Mouse (Mus musculus): Measurements from ENCODE around the gene Havcr1. TPM values are rescaled to one million over a fixed set of nuclear protein-coding genes. Genes with fewer than 3 reads are reported as not detected.

Gene Havcr1
- total RNA-seq, 1 experiment, result 0.22 TPM

- Histone ChIP-seq H3K4me1 (ENCODE audit: control insufficient read depth in 2 of 2, insufficient read depth in 2 of 2, low read length in 2 of 2, poor library complexity in 1 of 2) (no peaks in the 10 kb centered on the region), H3K4me3 (ENCODE audit: insufficient read depth in 1 of 2, low read depth in 1 of 2, low read length in 2 of 2, poor library complexity in 1 of 2, severe bottlenecking in 1 of 2) (no peak overlapping the region), H3K36me3 (ENCODE audit: control insufficient read depth, insufficient read depth, low read length, poor library complexity, severe bottlenecking) (no peaks in the 10 kb centered on the region), H3K27ac (ENCODE audit: insufficient read depth, low read depth, low read length, poor library complexity, severe bottlenecking) (no peak overlapping the region), H3K9me3 (ENCODE audit: control insufficient read depth, insufficient read depth, low read depth, low read length) (no peaks in the 10 kb centered on the region), H3K9ac (ENCODE audit: insufficient read depth, low read depth, low read length, poor library complexity, severe bottlenecking) (no peak overlapping the region)
- no peak for TF ChIP-seq ZC3H11A (IDR thresholded peaks at IDR 0.05; ENCODE audit: borderline replicate concordance, low read depth, low read length)
- TF ChIP-seq MAFK (IDR thresholded peaks at IDR 0.05; ENCODE audit: insufficient read depth, low read depth, low read length), result no peak
- TF ChIP-seq CHD2 (IDR thresholded peaks at IDR 0.05; ENCODE audit: low read depth, low read length), result no peak
- TF ChIP-seq HCFC1 (IDR thresholded peaks at IDR 0.05; ENCODE audit: borderline replicate concordance, insufficient read depth, low read length), result no peak
- no peak for TF ChIP-seq ZNF384 (IDR thresholded peaks at IDR 0.05; ENCODE audit: low read depth, low read length)
- DNase-seq (ENCODE audit: low read depth, low spot score), result no peak
- in situ Hi-C loops (cut with MboI; ENCODE audit: low sequenced_read_pairs in 2 of 2, unreplicated experiment in 2 of 2), result loop anchor here in 1 of 2 experiments (10.0 kb wide), 1 partner anchor 46 kb away; no protein-coding TSS in a partner anchor
Measured at GRCm38 (mm10) chr11:46698830-46699229, 36.0 kb upstream of the Havcr1 start.

DNA sequence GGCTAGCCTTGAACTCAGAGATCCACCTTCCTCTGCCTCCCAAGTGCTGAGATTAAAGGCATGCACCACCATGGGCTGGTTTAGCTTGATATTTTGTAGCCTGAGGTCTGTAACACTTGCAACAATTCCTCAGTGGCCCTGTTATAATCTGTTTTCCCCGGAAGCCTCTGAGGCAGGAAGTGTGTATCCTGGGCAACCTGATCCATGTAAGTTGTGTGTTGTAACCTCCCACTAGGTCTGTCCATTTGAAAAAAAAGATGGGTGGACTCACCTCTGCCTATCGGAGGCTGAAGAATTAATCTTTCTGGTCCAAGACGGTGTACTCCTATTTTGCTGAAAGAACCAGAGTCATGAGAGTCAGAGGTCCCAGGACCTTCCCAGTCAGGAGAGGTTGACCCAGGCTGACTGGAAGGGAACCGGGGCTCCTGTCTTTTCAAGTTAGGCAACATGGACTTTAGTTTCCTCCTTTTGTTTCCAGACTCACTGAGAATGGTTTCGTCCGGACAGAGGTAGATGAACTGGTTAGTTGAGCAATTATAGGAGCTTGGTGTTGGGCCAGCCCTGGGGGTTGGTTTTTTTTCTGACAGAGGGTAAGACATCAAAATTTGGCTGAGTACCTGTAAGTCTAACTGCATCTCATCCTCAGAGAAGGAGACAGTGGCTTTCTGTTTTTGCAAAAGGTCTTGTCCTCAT, 28.1 kb upstream of the Havcr1 start, which contains the start of gene Timd2:
TSS of gene Timd2 (minus strand) at position 398 of the 693 bp plus-strand sequence.
- TF ChIP-seq MAFK (IDR thresholded peaks at IDR 0.05; ENCODE audit: insufficient read depth, low read depth, low read length) (no peak), CHD2 (IDR thresholded peaks at IDR 0.05; ENCODE audit: low read depth, low read length) (no peak), ZNF384 (IDR thresholded peaks at IDR 0.05; ENCODE audit: low read depth, low read length) (no peak), ZC3H11A (IDR thresholded peaks at IDR 0.05; ENCODE audit: borderline replicate concordance, low read depth, low read length) (no peak), HCFC1 (IDR thresholded peaks at IDR 0.05; ENCODE audit: borderline replicate concordance, insufficient read depth, low read length) (no peak)

DNA sequence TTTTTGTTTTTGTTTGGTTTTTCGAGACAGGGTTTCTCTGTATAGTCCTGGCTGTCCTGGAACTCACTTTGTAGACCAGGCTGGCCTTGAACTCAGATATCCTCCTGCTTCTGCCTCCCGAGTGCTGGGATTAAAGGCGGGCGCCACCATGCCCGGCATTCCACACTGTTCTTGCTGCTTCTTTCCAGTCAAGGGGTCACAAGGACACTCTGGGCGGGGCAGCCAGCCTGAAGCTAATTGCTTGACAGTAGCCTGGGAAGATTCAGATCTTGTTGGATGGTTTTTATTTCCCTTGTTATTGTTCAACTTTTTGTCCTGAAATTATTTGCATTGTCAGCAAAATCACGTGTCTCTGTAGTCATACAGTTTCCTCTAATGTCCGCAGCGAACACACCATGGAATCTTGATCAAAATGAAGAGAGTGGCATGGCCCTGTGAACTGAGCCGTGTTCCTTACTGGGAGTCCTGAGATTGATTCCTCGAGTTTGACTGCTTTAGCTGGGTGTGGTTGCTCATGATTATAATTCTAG, 3.3 kb upstream of the Havcr1 start:
- Histone ChIP-seq H3K27ac (ENCODE audit: insufficient read depth, low read depth, low read length, poor library complexity, severe bottlenecking) (no peak overlapping the region), H3K9ac (ENCODE audit: insufficient read depth, low read depth, low read length, poor library complexity, severe bottlenecking) (no peak overlapping the region), H3K4me3 (ENCODE audit: insufficient read depth in 1 of 2, low read depth in 1 of 2, low read length in 2 of 2, poor library complexity in 1 of 2, severe bottlenecking in 1 of 2) (no peak overlapping the region), H3K4me1 (ENCODE audit: control insufficient read depth in 2 of 2, insufficient read depth in 2 of 2, low read length in 2 of 2, poor library complexity in 1 of 2) (no peaks in the 10 kb centered on the region), H3K36me3 (ENCODE audit: control insufficient read depth, insufficient read depth, low read length, poor library complexity, severe bottlenecking) (no peaks in the 10 kb centered on the region), H3K9me3 (ENCODE audit: control insufficient read depth, insufficient read depth, low read depth, low read length) (no peaks in the 10 kb centered on the region)
- TF ChIP-seq MAFK (IDR thresholded peaks at IDR 0.05; ENCODE audit: insufficient read depth, low read depth, low read length), result peak; percentile 94
- TF ChIP-seq CHD2 (IDR thresholded peaks at IDR 0.05; ENCODE audit: low read depth, low read length), result no peak
- in situ Hi-C loops (cut with MboI; ENCODE audit: low sequenced_read_pairs in 2 of 2, unreplicated experiment in 2 of 2), result no loop called here
- DNase-seq (ENCODE audit: low read depth, low spot score), result no peak

More for the DNA sequence above, 28.1 kb upstream of the Havcr1 start, which contains the start of gene Timd2:
- Histone ChIP-seq H3K4me3 (ENCODE audit: insufficient read depth in 1 of 2, low read depth in 1 of 2, low read length in 2 of 2, poor library complexity in 1 of 2, severe bottlenecking in 1 of 2) (no peak within 1 kb of the TSS), H3K9me3 (ENCODE audit: control insufficient read depth, insufficient read depth, low read depth, low read length) (no peaks in the 10 kb centered on the region), H3K9ac (ENCODE audit: insufficient read depth, low read depth, low read length, poor library complexity, severe bottlenecking) (no peak within 1 kb of the TSS), H3K36me3 (ENCODE audit: control insufficient read depth, insufficient read depth, low read length, poor library complexity, severe bottlenecking) (no peaks in the 10 kb centered on the region), H3K27ac (ENCODE audit: insufficient read depth, low read depth, low read length, poor library complexity, severe bottlenecking) (no peak within 1 kb of the TSS), H3K4me1 (ENCODE audit: control insufficient read depth in 2 of 2, insufficient read depth in 2 of 2, low read length in 2 of 2, poor library complexity in 1 of 2) (no peaks in the 10 kb centered on the region)
- DNase-seq (ENCODE audit: low read depth, low spot score), result no peak
- in situ Hi-C loops (cut with MboI; ENCODE audit: low sequenced_read_pairs in 2 of 2, unreplicated experiment in 2 of 2), result no loop called here

- no peaks in the 10 kb centered on the region for H3K36me3 ChIP-seq (ENCODE audit: control insufficient read depth, insufficient read depth, low read length, poor library complexity, severe bottlenecking)
- H3K9me3 ChIP-seq (ENCODE audit: control insufficient read depth, insufficient read depth, low read depth, low read length), result no peaks in the 10 kb centered on the region
- no peaks in the 10 kb centered on the region for H3K4me1 ChIP-seq (ENCODE audit: control insufficient read depth in 2 of 2, insufficient read depth in 2 of 2, low read length in 2 of 2, poor library complexity in 1 of 2)
- DNase-seq (ENCODE audit: low read depth, low spot score), result no peak
- no peak overlapping the region for H3K27ac ChIP-seq (ENCODE audit: insufficient read depth, low read depth, low read length, poor library complexity, severe bottlenecking)
- H3K9ac ChIP-seq (ENCODE audit: insufficient read depth, low read depth, low read length, poor library complexity, severe bottlenecking), result no peak overlapping the region
- no peak overlapping the region for H3K4me3 ChIP-seq (ENCODE audit: insufficient read depth in 1 of 2, low read depth in 1 of 2, low read length in 2 of 2, poor library complexity in 1 of 2, severe bottlenecking in 1 of 2)
- TF ChIP-seq CHD2 (IDR thresholded peaks at IDR 0.05; ENCODE audit: low read depth, low read length) (no peak), HCFC1 (IDR thresholded peaks at IDR 0.05; ENCODE audit: borderline replicate concordance, insufficient read depth, low read length) (no peak), ZC3H11A (IDR thresholded peaks at IDR 0.05; ENCODE audit: borderline replicate concordance, low read depth, low read length) (0 out of 2 replicates have a peak, but pooled peaks have one; percentile 37), ZNF384 (IDR thresholded peaks at IDR 0.05; ENCODE audit: low read depth, low read length) (no peak)
- in situ Hi-C loops (cut with MboI; ENCODE audit: low sequenced_read_pairs in 2 of 2, unreplicated experiment in 2 of 2), result no loop called here
Measured at GRCm38 (mm10) chr11:46733242-46733789, 1.6 kb upstream of the Havcr1 start.
